Mouse (Mus musculus) kidney, embryonic 16.5 days (tissue): ENCODE data around the gene Nap1l2. TPM values are rescaled to one million over a fixed set of nuclear protein-coding genes. Genes with fewer than 3 reads are reported as not detected.
"Not testable (repeated sequence)": the region's sequence is repeated elsewhere in the genome, so short reads cannot be mapped to it uniquely, and the experiment has no call there.

Source experiments
- ATAC-seq: fragments of 200-750 bp; cut with Nextera tagmentation; 2 replicates; pipeline ENCODE4 v1.8.0; 2017; ENCODE audit warnings: moderate TSS enrichment; ENCODE audit not compliant: low FRiP score, low TSS enrichment
- H3K27ac ChIP-seq: fragments of 300-500 bp; sonication (generic); 2 replicates; pipeline ENCODE4 v1.5.1; 2014; ENCODE audit warnings: low read length
- H3K27me3 ChIP-seq: fragments of 300-500 bp; sonication (generic); 2 replicates; pipeline ENCODE4 v1.6.1; 2014; ENCODE audit warnings: low read length, control low read depth, mixed read lengths; ENCODE audit not compliant: insufficient read depth
- H3K36me3 ChIP-seq: fragments of 300-500 bp; sonication (generic); 2 replicates; pipeline ENCODE4 v1.6.1; 2014; ENCODE audit warnings: low read length, control low read depth, mixed read lengths; ENCODE audit not compliant: insufficient read depth
- H3K4me1 ChIP-seq: fragments of 300-500 bp; sonication (generic); 2 replicates; pipeline ENCODE4 v1.6.1; 2014; ENCODE audit warnings: low read length, control low read depth, mixed read lengths; ENCODE audit not compliant: insufficient read depth
- H3K4me2 ChIP-seq: fragments of 300-500 bp; sonication (generic); replicated peaks from 2 replicates; pipeline ENCODE4 v1.6.1; 2014; ENCODE audit warnings: low read depth, low read length
- H3K4me3 ChIP-seq: fragments of 300-500 bp; sonication (generic); 2 replicates; pipeline ENCODE4 v1.5.1; 2014; ENCODE audit warnings: mild to moderate bottlenecking, low read length
- H3K9ac ChIP-seq: fragments of 300-500 bp; sonication (generic); replicated peaks from 2 replicates; pipeline ENCODE4 v1.6.1; 2014; ENCODE audit warnings: low read length
- H3K9me3 ChIP-seq: fragments of 300-500 bp; sonication (generic); 2 replicates; pipeline ENCODE4 v1.6.1; 2016; ENCODE audit warnings: low read length, control low read depth
- WGBS: fragments of 180-500 bp; shearing (Covaris S2); extraction: QIAGEN DNeasy Blood & Tissue Kit; methylation state at CpG from one replicate; pipeline ENCODE4 v1.1.7; 2014; 5-methylcytosine and 5-hydroxymethylcytosine counted together
- polyA plus RNA-seq: library from polyadenylated mRNA; unstranded; fragments of >200 nt; fragmentation: Nextera tagmentation; extraction: Ambion mirVana; gene quantifications from 2 replicates; pipeline ENCODE4 v1.2.1, GENCODE M21; 2015

Nap1l2 gene
- 0.67 and 0.99 TPM in 2 replicates for polyA plus RNA-seq

DNA sequence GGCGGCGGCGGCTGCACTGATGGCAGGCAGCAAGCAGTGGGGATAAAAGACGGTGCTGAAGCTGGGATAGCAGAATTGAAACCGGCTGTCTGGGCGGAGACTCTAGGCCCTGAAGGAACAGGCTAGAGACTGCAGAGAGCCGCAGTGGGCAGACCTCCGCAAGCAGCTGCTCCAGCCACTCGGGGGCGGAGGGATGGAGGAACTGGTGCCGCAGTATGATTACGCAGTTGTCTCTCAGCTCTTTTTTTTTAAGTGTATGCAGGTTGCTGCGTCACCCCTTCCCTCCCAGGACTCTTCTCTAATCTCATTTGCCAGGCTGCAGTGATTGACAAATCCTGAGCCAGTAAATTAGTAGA lies at the start of gene Nap1l2:
Gene Nap1l2, minus strand, starts transcription at position 210 of the 356 bp plus-strand sequence.
- H3K9me3 ChIP-seq = no peaks in the 10 kb centered on the region
- peak; percentile 73; the same call in 1 of the 2 replicates for ATAC-seq
- H3K27ac ChIP-seq = no peak within 1 kb of the TSS
- H3K4me3 ChIP-seq = peak within 1 kb of the TSS; percentile 35
- WGBS = 19% methylated on average over 13 of the region's 13 CpGs
- H3K27me3 ChIP-seq = peaks cover 33% of the 10 kb centered on the region
- H3K9ac ChIP-seq = no peak within 1 kb of the TSS
- 0 out of 2 replicates have a peak, but pooled peaks cover 3% of the 10 kb centered on the region for H3K4me1 ChIP-seq
- H3K36me3 ChIP-seq = no peaks in the 10 kb centered on the region
- peak within 1 kb of the TSS; percentile 47 for H3K4me2 ChIP-seq

DNA sequence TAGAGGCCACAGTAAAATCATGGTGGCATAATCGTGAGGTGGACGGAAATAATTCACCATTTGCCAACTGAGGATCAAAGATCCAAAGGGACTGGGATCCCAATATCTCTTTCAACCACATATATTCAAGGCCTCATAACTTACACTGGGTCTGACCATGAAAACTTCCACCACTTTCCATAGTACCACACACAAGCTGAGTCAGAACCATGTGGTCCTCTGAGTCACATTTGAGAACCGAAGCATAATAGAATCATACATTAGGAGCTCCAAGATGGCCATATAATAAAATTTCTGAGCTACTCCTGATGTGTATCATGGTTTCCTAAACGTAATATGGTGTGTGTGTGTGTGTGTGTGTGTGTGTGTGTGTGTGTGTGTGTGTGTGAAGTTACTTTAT lies 28.8 kb upstream of the Nap1l2 start:
- Histone ChIP-seq H3K27ac (no peak overlapping the region), H3K9ac (no peak overlapping the region), H3K36me3 (no peaks in the 10 kb centered on the region), H3K27me3 (peaks cover 18% of the 10 kb centered on the region), H3K9me3 (no peaks in the 10 kb centered on the region), H3K4me2 (no peak overlapping the region), H3K4me3 (no peak overlapping the region), H3K4me1 (no peaks in the 10 kb centered on the region)
- no peak for ATAC-seq
- WGBS = 85% methylated on average over 4 of the region's 4 CpGs

DNA sequence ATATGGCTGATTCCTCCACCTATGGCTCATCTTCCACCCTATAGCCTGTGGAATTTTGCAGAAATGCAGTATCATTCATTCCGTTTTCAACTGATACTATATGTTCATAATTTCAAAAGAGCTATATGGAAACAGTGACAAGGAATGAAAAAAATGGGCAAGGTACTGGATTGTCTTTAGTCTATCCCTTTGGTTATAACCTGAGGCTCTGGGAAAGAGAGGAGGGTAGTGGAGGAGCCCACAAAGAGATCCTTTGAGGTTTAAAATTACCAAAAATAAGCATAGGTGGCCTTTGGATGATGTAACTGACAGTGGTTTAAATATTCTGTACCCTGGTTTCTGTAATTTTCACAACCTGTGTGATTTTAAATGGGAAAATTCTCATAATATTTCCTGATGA lies 389 bp upstream of the Nap1l2 start:
- WGBS = 46% methylated on average over 1 of the region's 1 CpGs
- no peak for ATAC-seq
- H3K4me2 ChIP-seq = peak overlapping the region; percentile 47
- H3K36me3 ChIP-seq = no peaks in the 10 kb centered on the region
- H3K27ac ChIP-seq = no peak overlapping the region
- 0 out of 2 replicates have a peak, but pooled peaks cover 3% of the 10 kb centered on the region for H3K4me1 ChIP-seq
- H3K9me3 ChIP-seq = no peaks in the 10 kb centered on the region
- H3K4me3 ChIP-seq = peak overlapping the region; percentile 35; the same call in 1 of the 2 replicates
- no peak overlapping the region for H3K9ac ChIP-seq
- H3K27me3 ChIP-seq = peaks cover 33% of the 10 kb centered on the region

DNA sequence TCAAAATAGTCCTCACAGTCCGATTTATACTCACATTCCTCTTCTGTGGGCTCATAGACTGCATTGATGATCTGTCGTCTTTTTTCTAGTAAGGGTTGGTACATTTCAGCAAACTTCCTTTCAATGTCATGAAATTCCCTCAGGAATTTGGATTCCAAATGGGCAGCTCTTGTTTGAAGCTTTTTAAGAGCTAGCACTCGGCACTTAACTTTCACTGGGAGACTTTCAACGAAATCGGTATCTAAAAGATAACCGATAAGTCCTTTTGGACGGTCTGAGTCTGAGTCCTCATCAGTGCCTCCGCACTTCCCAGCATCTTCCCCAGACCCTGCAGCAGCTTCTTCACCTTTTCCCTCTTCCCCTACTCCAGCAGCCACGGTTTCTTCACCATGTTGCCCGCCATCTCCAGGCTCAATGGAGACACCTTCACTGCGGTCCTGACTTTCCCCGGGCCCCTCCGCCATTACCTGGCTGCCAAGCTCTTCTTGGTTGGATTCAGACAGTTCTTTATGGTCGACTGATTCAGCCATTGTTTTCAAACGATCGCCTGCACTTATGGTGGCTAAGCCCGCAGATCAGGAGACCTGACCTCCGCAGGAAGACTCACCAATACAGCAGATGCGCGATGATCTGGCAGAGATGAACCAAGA lies 534 bp downstream of the Nap1l2 start:
- Histone ChIP-seq H3K4me2 (peak overlapping the region; percentile 47), H3K4me3 (peak overlapping the region; percentile 35), H3K9me3 (no peaks in the 10 kb centered on the region), H3K27ac (no peak overlapping the region), H3K4me1 (0 out of 2 replicates have a peak, but pooled peaks cover 3% of the 10 kb centered on the region), H3K27me3 (peaks cover 33% of the 10 kb centered on the region), H3K36me3 (no peaks in the 10 kb centered on the region), H3K9ac (no peak overlapping the region)
- peak; percentile 4; the same call in 1 of the 2 replicates for ATAC-seq
- 23% methylated on average over 20 of the region's 20 CpGs for WGBS

DNA sequence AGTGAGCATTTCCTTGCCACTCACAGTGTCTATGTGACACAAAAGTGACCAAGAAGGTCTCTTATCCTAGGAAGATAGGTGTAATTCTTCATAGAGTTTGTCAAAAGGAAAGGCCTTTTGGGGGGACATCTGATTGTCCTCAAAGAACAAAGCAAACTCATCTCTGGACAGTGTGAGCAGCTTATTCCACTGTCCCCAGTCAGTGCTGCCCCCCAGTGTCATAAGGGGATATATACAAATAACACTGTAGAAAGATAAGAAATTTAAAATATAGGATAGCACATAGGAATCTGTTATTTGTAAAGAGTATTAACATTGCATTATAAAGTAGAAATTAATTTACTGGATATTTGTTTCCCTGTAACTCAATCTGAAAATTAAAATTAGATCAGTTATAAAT lies 2.9 kb downstream of the Nap1l2 start:
- H3K4me2 ChIP-seq = no peak overlapping the region
- H3K9me3 ChIP-seq = no peaks in the 10 kb centered on the region
- H3K9ac ChIP-seq = no peak overlapping the region
- no peaks in the 10 kb centered on the region for H3K36me3 ChIP-seq
- H3K27ac ChIP-seq = no peak overlapping the region
- 0 out of 2 replicates have a peak, but pooled peaks cover 3% of the 10 kb centered on the region for H3K4me1 ChIP-seq
- no peak overlapping the region for H3K4me3 ChIP-seq
- H3K27me3 ChIP-seq = peaks cover 37% of the 10 kb centered on the region
- ATAC-seq = no peak

DNA sequence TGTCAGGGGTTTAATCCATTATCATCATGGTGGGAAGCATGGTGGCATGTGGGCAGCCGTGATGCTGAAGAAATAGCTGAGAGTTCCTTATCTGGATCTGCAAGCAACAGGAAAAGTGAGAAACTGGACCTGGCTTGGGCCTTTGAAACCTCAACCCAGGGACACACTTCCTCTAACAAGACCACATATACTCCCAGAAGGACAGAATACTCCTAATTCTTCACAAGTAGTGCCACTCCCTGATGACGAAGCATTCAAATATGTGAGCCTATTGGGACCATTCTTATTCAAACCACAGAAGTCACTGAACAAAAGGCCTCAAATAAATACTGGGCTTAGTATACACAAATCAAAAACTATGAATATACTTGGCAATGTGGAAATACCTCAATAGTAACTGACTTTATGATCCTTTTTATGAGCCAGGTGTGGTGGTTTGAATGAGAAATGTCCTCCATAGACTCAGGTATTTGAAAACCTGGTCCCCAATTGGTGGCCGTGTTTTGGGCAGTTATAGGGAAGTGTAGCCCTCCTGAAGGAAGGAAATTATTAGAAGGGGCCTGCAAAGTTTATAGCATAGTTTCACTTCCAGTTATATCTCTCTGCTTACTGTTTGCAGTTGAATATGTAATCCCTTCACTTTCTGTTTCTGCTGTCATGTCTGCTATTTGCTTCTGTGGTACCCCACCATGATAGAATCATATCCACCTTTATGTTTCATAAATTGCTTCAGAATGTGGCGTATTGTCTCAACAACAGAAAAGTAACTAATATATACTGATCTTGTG lies 6.5 kb downstream of the Nap1l2 start:
- no peaks in the 10 kb centered on the region for H3K36me3 ChIP-seq
- no peak overlapping the region for H3K4me3 ChIP-seq
- no peaks in the 10 kb centered on the region for H3K9me3 ChIP-seq
- no peak overlapping the region for H3K27ac ChIP-seq
- H3K4me1 ChIP-seq = no peaks in the 10 kb centered on the region
- H3K9ac ChIP-seq = no peak overlapping the region
- H3K4me2 ChIP-seq = no peak overlapping the region
- ATAC-seq = no peak
- H3K27me3 ChIP-seq = peaks cover 15% of the 10 kb centered on the region
- WGBS = 89% methylated on average over 4 of the region's 4 CpGs

DNA sequence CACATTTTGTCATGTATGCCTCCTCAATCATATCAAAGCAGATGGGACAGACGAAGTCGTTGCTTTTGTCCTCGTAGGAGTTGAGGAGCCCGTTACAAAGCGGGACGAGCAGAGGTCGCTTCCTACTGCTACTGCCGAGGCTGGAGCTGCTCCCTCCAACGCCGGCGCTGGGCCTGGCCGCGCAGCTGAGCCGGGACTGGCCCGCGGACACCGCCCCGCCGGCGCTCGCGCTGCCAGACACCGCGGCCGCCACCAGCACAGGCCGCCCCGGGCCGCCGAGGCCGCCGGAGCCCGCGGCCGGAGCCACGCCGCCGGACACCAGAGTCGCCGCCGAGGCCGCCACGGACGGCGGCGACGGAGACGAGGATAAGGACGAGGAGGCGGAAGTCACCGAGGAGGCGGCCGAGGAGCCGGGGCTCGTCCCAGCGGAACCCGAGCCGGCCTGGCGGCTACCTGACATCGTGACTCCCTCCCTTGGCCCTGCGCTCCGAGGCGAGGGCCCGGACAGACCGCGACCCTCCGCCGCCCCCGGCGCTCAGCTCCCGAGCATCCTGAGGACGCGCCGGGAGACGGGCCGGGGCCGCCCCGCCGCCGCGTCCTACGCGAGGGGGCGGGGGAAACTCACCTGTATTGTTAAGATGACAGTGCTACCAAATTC lies 21.4 kb downstream of the Nap1l2 start:
- peak; percentile 90; the same call in 1 of the 2 replicates for ATAC-seq

DNA sequence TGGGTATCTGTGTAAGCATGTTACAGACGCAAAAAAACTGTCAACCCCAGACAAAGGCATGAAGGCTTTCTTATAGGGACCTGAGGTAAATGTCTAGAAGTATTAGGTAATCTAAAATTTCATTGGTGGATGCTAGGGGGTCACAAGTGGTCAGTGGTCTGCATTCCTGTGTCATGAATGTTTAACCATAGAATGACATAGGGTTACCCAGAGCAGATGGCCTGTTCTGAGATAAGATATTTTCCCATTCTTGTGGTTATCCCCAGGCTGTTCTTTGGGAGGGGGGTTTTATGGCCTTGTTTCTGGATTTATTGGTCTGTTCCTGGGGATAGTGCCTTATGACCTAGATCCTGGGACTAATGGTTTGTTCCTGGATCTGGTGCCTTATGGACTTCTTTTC lies 30.3 kb downstream of the Nap1l2 start:
- WGBS = 54% methylated on average over 1 of the region's 1 CpGs
- H3K4me3 ChIP-seq = no peak overlapping the region

More for the DNA sequence above, 21.4 kb downstream of the Nap1l2 start:
- Histone ChIP-seq H3K4me3 (peak overlapping the region; percentile 31), H3K4me2 (peak overlapping the region; percentile 47)
- not testable (repeated sequence) for H3K4me1 ChIP-seq, H3K9ac ChIP-seq, H3K9me3 ChIP-seq, H3K36me3 ChIP-seq, H3K27ac ChIP-seq, H3K27me3 ChIP-seq
- 26% methylated on average over 34 of the region's 83 CpGs for WGBS

DNA sequence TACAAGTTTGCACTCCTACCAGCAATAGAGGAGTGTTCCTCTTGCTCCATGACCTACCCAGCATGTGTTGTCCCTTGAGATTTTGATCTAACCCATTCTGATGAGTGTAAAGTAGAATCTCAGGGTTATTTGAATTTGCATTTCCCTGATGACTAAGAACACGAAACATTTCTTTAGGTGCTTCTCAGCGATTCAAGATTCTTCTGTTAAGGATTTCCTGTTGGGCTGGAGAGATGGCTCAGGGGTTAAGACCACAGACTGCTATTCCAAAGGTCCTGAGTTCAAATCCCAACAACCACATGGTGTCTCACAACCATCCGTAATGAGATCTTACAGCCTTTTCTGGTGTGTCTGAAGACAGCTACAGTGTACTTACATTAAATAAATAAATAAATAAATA lies 47.9 kb downstream of the Nap1l2 start:
- ATAC-seq = no peak
- Histone ChIP-seq H3K9ac (no peak overlapping the region), H3K27ac (no peak overlapping the region), H3K36me3 (no peaks in the 10 kb centered on the region), H3K4me1 (no peaks in the 10 kb centered on the region), H3K27me3 (peaks cover 2% of the 10 kb centered on the region; the same call in 1 of the 2 replicates), H3K4me3 (no peak overlapping the region), H3K4me2 (no peak overlapping the region), H3K9me3 (no peaks in the 10 kb centered on the region)
- WGBS = 80% methylated on average over 3 of the region's 3 CpGs

More for the DNA sequence above, 30.3 kb downstream of the Nap1l2 start:
- Histone ChIP-seq H3K9ac (no peak overlapping the region), H3K4me2 (no peak overlapping the region), H3K27ac (no peak overlapping the region), H3K27me3 (peaks cover 33% of the 10 kb centered on the region; the same call in 1 of the 2 replicates), H3K4me1 (no peaks in the 10 kb centered on the region), H3K36me3 (no peaks in the 10 kb centered on the region), H3K9me3 (no peaks in the 10 kb centered on the region)
- ATAC-seq = no peak
